Mouse (Mus musculus): ENCODE results near the gene Gm20388. TPM values are rescaled to one million over a fixed set of nuclear protein-coding genes. Genes with fewer than 3 reads are reported as not detected.
A peak's percentile ranks its signal among the peaks of the same experiment; 100 is the strongest.

Gm20388 gene
- total RNA-seq, 2 experiments from 2014 or later = 1.9 to 2.0 TPM

- no peak for DNase-seq
Observed at GRCm38 (mm10) chr8:121364646-121365045, 1454.0 kb downstream of the Gm20388 start.

- no peak for DNase-seq
Observed at GRCm38 (mm10) chr8:121365150-121365549, 1454.5 kb downstream of the Gm20388 start.

GRCm38 (mm10) chr8:121366655-121367054, 1456.0 kb downstream of the Gm20388 start:
- DNase-seq = no peak

GRCm38 (mm10) chr8:121368799-121369198, 1458.2 kb downstream of the Gm20388 start:
- no peak for DNase-seq

- DNase-seq = no peak
Observed at GRCm38 (mm10) chr8:121369378-121369777, 1458.7 kb downstream of the Gm20388 start.

GRCm38 (mm10) chr8:121371287-121371686, 1460.6 kb downstream of the Gm20388 start:
- no peak for DNase-seq

GRCm38 (mm10) chr8:121371911-121372638, 1461.4 kb downstream of the Gm20388 start:
- DNase-seq = no peak

GRCm38 (mm10) chr8:121372639-121372986, 1462.0 kb downstream of the Gm20388 start:
- DNase-seq = no peak

GRCm38 (mm10) chr8:121374284-121374683, 1463.6 kb downstream of the Gm20388 start:
- no peak for DNase-seq

- DNase-seq = no peak
Observed at GRCm38 (mm10) chr8:121374777-121375176, 1464.1 kb downstream of the Gm20388 start.

- peak; percentile 92 for DNase-seq
Observed at GRCm38 (mm10) chr8:121376116-121376950, 1465.7 kb downstream of the Gm20388 start.

- no peak for DNase-seq
Observed at GRCm38 (mm10) chr8:121377680-121378079, 1467.0 kb downstream of the Gm20388 start.

GRCm38 (mm10) chr8:121379387-121379786, 1468.7 kb downstream of the Gm20388 start:
- no peak for DNase-seq

- DNase-seq = peak; percentile 86
Observed at GRCm38 (mm10) chr8:121382583-121383241, 1472.1 kb downstream of the Gm20388 start.

- no peak for DNase-seq
Observed at GRCm38 (mm10) chr8:121385540-121385939, 1474.9 kb downstream of the Gm20388 start.

GRCm38 (mm10) chr8:121390608-121391007, 1480.0 kb downstream of the Gm20388 start:
- peak; percentile 48 for DNase-seq

GRCm38 (mm10) chr8:121391254-121391653, 1480.6 kb downstream of the Gm20388 start:
- no peak for DNase-seq

GRCm38 (mm10) chr8:121391771-121392170, 1481.1 kb downstream of the Gm20388 start:
- no peak for DNase-seq

GRCm38 (mm10) chr8:121392482-121392881, 1481.8 kb downstream of the Gm20388 start:
- DNase-seq = no peak

GRCm38 (mm10) chr8:121393111-121393510, 1482.5 kb downstream of the Gm20388 start:
- peak; percentile 76 for DNase-seq

- DNase-seq = no peak
Observed at GRCm38 (mm10) chr8:121394686-121395085, 1484.0 kb downstream of the Gm20388 start.

GRCm38 (mm10) chr8:121395316-121395715, 1484.7 kb downstream of the Gm20388 start:
- no peak for DNase-seq

- no peak for DNase-seq
Observed at GRCm38 (mm10) chr8:121396151-121396550, 1485.5 kb downstream of the Gm20388 start.
